Mouse (Mus musculus): ENCODE measurements around the gene Ifrd2. TPM values are rescaled to one million over a fixed set of nuclear protein-coding genes. Genes with fewer than 3 reads are reported as not detected.

The Ifrd2 gene
- 71.7 TPM for polyA plus RNA-seq (2012; fragmentation: generic; extraction: Trizol)
- long read RNA-seq, experiment 1, transcript Ifrd2-201 (12 exons, 2,056 nt) = major isoform, 9 of 14 reads
- long read RNA-seq, experiment 1, partial matches to known transcripts = 1 of 14 reads
- long read RNA-seq, experiment 1, other reads (novel, unspliced or antisense) = 4 of 14 reads
- long read RNA-seq, experiment 2, transcript Ifrd2-201 (12 exons, 2,056 nt) = major isoform, 309 of 347 reads
- long read RNA-seq, experiment 2, transcript Ifrd2-205 (11 exons, 2,054 nt) = minor isoform, 10 of 347 reads
- long read RNA-seq, experiment 2, partial matches to known transcripts = 11 of 347 reads
- long read RNA-seq, experiment 2, other reads (novel, unspliced or antisense) = 17 of 347 reads

DNA sequence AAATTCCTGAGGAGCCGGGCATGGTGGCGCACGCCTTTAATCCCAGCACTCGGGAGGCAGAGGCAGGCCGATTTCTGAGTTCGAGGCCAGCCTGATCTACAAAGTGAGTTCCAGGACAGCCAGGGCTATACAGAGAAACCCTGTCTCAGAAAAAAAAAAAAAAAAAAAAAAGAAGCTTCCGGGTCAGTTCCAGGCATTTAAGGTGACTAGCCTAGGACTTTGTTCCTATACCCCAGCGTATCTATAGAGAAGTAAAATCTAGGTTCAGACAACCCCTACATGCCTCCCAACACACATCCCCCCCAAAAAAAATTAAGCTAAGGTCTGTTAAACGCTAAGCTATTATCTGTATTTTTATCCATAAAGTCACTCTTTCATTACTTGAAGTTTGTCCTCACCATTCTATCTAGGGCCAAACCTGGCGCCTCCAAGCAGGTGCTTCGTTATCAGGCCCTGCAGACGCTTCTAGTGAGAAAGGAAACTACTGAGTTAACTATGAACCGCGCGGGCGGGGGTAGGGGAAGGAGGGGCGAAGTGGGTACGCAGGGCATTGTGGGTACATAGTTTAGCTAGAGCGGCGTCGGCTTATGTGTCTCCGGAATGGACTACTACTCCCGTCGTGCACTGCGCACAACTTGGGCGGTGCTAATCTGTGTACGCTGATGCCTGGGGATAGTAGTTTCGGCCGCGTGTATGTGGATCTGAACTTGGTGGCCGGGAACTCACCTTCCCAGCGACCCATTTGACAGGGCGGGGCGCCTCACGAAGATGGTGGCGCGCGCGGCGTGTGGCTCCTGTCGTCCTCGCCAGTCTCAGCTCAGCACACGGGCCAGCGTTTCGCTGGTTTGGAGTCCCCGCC is at the start of gene Ifrd2:
Gene Ifrd2, plus strand, starts transcription at position 669 of the 859 bp plus-strand sequence.
- Histone ChIP-seq H3K36me3 (ENCODE audit: control insufficient read depth, insufficient read depth) (peaks cover 24% of the 10 kb centered on the region), H3K79me3 (ENCODE audit: low read depth) (peaks cover 21% of the 10 kb centered on the region), H3K79me2 (ENCODE audit: control insufficient read depth, insufficient read depth) (peaks cover 35% of the 10 kb centered on the region), H3ac (ENCODE audit: control insufficient read depth, insufficient read length, low read depth) (peak within 1 kb of the TSS; percentile 82), H3K27me3 (ENCODE audit: control insufficient read depth, insufficient read depth, insufficient read length) (no peaks in the 10 kb centered on the region), H3K4me3 (ENCODE audit: insufficient read depth, poor library complexity, severe bottlenecking) (peak within 1 kb of the TSS; percentile 70)
- TF ChIP-seq CTCF (IDR thresholded peaks at IDR 0.05; ENCODE audit: control insufficient read depth, insufficient read depth, insufficient read length) = no peak

DNA sequence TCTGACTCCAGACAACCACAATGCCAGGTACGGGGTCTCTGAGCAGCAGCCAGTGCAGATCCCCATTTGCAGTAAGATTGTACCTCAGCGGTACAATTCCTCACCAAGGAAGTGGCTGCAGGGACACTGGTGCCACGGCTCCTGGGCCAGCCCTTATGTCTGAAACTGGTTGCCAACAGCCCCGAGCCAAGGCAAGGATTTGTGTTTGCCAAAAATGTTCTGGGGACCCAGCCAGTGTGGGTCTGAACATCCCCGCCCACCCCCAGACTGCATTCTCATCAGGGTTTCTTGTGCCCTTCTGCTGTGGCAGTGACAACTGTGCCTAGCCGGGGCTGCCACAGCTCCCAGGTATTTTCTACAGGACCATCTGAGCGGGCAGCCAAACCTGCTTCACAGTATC is 49.2 kb upstream of the Ifrd2 start:
- TF ChIP-seq CTCF (IDR thresholded peaks at IDR 0.05; ENCODE audit: control insufficient read depth, insufficient read depth, insufficient read length) (no peak), FOSL1 (IDR thresholded peaks at IDR 0.05; ENCODE audit: insufficient read depth, low read length, poor library complexity, severe bottlenecking) (no peak)
- peaks cover 27% of the 10 kb centered on the region for H3K79me3 ChIP-seq (ENCODE audit: low read depth)
- H3ac ChIP-seq (ENCODE audit: control insufficient read depth, insufficient read length, low read depth) = no peak overlapping the region
- H3K4me3 ChIP-seq (ENCODE audit: insufficient read depth, poor library complexity, severe bottlenecking) = no peak overlapping the region
- H3K36me3 ChIP-seq (ENCODE audit: control insufficient read depth, insufficient read depth) = peaks cover 15% of the 10 kb centered on the region
- H3K79me2 ChIP-seq (ENCODE audit: control insufficient read depth, insufficient read depth) = peaks cover 36% of the 10 kb centered on the region
- H3K27me3 ChIP-seq (ENCODE audit: control insufficient read depth, insufficient read depth, insufficient read length) = no peaks in the 10 kb centered on the region

- no peak for TF ChIP-seq MYOD1 (IDR thresholded peaks at IDR 0.05; ENCODE audit: control insufficient read depth, insufficient read length, low read depth)
- no peak for TF ChIP-seq CEBPB (IDR thresholded peaks at IDR 0.05; ENCODE audit: low read depth)
- no peak for TF ChIP-seq USF1 (IDR thresholded peaks at IDR 0.05; ENCODE audit: low read depth)
- TF ChIP-seq FOSL1 (IDR thresholded peaks at IDR 0.05; ENCODE audit: insufficient read depth, low read length, poor library complexity, severe bottlenecking) = no peak
- TF ChIP-seq CTCF (IDR thresholded peaks at IDR 0.05; ENCODE audit: control insufficient read depth, insufficient read depth, insufficient read length) = no peak
- TF ChIP-seq MAX (IDR thresholded peaks at IDR 0.05) = no peak
- no peak for TF ChIP-seq MYOG (IDR thresholded peaks at IDR 0.05; ENCODE audit: control insufficient read depth, extremely low read depth, insufficient read length)
- Histone ChIP-seq H3K79me2 (ENCODE audit: control insufficient read depth, insufficient read depth) (peaks cover 36% of the 10 kb centered on the region), H3ac (ENCODE audit: control insufficient read depth, insufficient read length, low read depth) (no peak overlapping the region), H3K36me3 (ENCODE audit: control insufficient read depth, insufficient read depth) (peaks cover 15% of the 10 kb centered on the region), H3K4me3 (ENCODE audit: insufficient read depth, poor library complexity, severe bottlenecking) (no peak overlapping the region), H3K79me3 (ENCODE audit: low read depth) (peaks cover 27% of the 10 kb centered on the region), H3K27me3 (ENCODE audit: control insufficient read depth, insufficient read depth, insufficient read length) (no peaks in the 10 kb centered on the region)
These were observed 48.7 kb upstream of the Ifrd2 start for GRCm38 (mm10) chr9:107538711-107539110.

DNA sequence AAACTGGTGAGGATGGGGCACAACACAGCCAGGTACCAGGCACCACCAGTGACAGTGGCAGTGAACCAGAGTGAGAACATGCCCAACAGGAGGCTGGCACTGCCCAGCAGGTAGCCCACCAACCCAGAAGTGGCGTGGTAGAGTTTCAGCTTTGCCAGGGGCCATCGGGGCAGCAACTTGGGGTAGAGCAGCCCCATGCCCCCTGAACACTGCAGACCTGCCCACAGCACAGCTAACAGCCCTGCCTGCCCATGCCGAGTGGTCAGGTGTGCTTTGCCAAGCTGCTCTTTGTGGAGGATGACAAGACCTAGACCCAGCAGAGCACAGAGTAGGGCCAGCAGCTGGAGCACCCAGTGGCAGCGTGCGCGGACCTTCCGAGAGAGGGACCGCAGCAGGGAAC is 47.5 kb upstream of the Ifrd2 start:
- peaks cover 26% of the 10 kb centered on the region for H3K79me2 ChIP-seq (ENCODE audit: control insufficient read depth, insufficient read depth)
- no peak overlapping the region for H3K4me3 ChIP-seq (ENCODE audit: insufficient read depth, poor library complexity, severe bottlenecking)
- H3K36me3 ChIP-seq (ENCODE audit: control insufficient read depth, insufficient read depth) = peaks cover 15% of the 10 kb centered on the region
- no peak overlapping the region for H3ac ChIP-seq (ENCODE audit: control insufficient read depth, insufficient read length, low read depth)
- H3K27me3 ChIP-seq (ENCODE audit: control insufficient read depth, insufficient read depth, insufficient read length) = no peaks in the 10 kb centered on the region
- H3K79me3 ChIP-seq (ENCODE audit: low read depth) = peaks cover 24% of the 10 kb centered on the region
- TF ChIP-seq MYOD1 (IDR thresholded peaks at IDR 0.05; ENCODE audit: control insufficient read depth, insufficient read length, low read depth) (no peak), USF1 (IDR thresholded peaks at IDR 0.05; ENCODE audit: low read depth) (no peak), CTCF (IDR thresholded peaks at IDR 0.05; ENCODE audit: control insufficient read depth, insufficient read depth, insufficient read length) (no peak), CEBPB (IDR thresholded peaks at IDR 0.05; ENCODE audit: low read depth) (no peak), FOSL1 (IDR thresholded peaks at IDR 0.05; ENCODE audit: insufficient read depth, low read length, poor library complexity, severe bottlenecking) (no peak), MAX (IDR thresholded peaks at IDR 0.05) (no peak), MYOG (IDR thresholded peaks at IDR 0.05; ENCODE audit: control insufficient read depth, extremely low read depth, insufficient read length) (no peak)

GRCm38 (mm10) chr9:107540420-107540819 is 47.0 kb upstream of the Ifrd2 start:
- TF ChIP-seq MYOG (IDR thresholded peaks at IDR 0.05; ENCODE audit: control insufficient read depth, extremely low read depth, insufficient read length) (no peak), MAX (IDR thresholded peaks at IDR 0.05) (no peak), USF1 (IDR thresholded peaks at IDR 0.05; ENCODE audit: low read depth) (no peak), CTCF (IDR thresholded peaks at IDR 0.05; ENCODE audit: control insufficient read depth, insufficient read depth, insufficient read length) (no peak), CEBPB (IDR thresholded peaks at IDR 0.05; ENCODE audit: low read depth) (no peak)
- H3K4me3 ChIP-seq (ENCODE audit: insufficient read depth, poor library complexity, severe bottlenecking) = no peak overlapping the region
- no peak overlapping the region for H3ac ChIP-seq (ENCODE audit: control insufficient read depth, insufficient read length, low read depth)
- H3K79me2 ChIP-seq (ENCODE audit: control insufficient read depth, insufficient read depth) = peaks cover 21% of the 10 kb centered on the region
- H3K36me3 ChIP-seq (ENCODE audit: control insufficient read depth, insufficient read depth) = peaks cover 15% of the 10 kb centered on the region
- no peaks in the 10 kb centered on the region for H3K27me3 ChIP-seq (ENCODE audit: control insufficient read depth, insufficient read depth, insufficient read length)
- H3K79me3 ChIP-seq (ENCODE audit: low read depth) = peaks cover 19% of the 10 kb centered on the region

DNA sequence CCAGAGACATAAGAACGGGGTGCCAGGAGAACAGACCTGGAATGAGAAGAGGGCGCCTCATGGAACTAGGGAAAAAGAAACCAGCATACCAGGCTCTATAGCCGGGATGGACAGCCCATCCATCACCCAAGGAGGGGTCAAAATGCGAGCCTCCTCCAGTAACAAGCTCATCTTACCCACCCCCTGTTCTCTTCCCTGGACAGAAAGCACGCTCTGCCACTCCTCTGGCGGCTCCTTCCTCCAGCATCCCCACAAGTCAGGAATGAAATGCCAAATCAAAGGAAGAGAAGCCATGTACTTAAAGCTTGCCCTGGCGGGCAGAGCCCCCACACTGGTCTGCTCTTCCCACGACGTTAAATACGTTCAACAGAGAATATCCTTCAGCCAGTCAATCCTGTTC is 46.4 kb upstream of the Ifrd2 start:
- Histone ChIP-seq H3K79me3 (ENCODE audit: low read depth) (peaks cover 13% of the 10 kb centered on the region), H3ac (ENCODE audit: control insufficient read depth, insufficient read length, low read depth) (no peak overlapping the region), H3K36me3 (ENCODE audit: control insufficient read depth, insufficient read depth) (peaks cover 15% of the 10 kb centered on the region), H3K27me3 (ENCODE audit: control insufficient read depth, insufficient read depth, insufficient read length) (no peaks in the 10 kb centered on the region), H3K79me2 (ENCODE audit: control insufficient read depth, insufficient read depth) (peaks cover 16% of the 10 kb centered on the region), H3K4me3 (ENCODE audit: insufficient read depth, poor library complexity, severe bottlenecking) (no peak overlapping the region)
- TF ChIP-seq MAX (IDR thresholded peaks at IDR 0.05) (no peak), CEBPB (IDR thresholded peaks at IDR 0.05; ENCODE audit: low read depth) (no peak), MYOG (IDR thresholded peaks at IDR 0.05; ENCODE audit: control insufficient read depth, extremely low read depth, insufficient read length) (no peak), CTCF (IDR thresholded peaks at IDR 0.05; ENCODE audit: control insufficient read depth, insufficient read depth, insufficient read length) (no peak), FOSL1 (IDR thresholded peaks at IDR 0.05; ENCODE audit: insufficient read depth, low read length, poor library complexity, severe bottlenecking) (no peak), MYOD1 (IDR thresholded peaks at IDR 0.05; ENCODE audit: control insufficient read depth, insufficient read length, low read depth) (no peak), USF1 (IDR thresholded peaks at IDR 0.05; ENCODE audit: low read depth) (no peak)
